Mouse (Mus musculus) spleen, adult 12 weeks (tissue): ENCODE data around the gene Gm6882.
"Not testable (repeated sequence)": the region's sequence is repeated elsewhere in the genome, so short reads cannot be mapped to it uniquely, and the experiment has no call there.

Experiments used
- DNase-seq: peaks from one replicate; pipeline ENCODE4 v3.0.0; 2022; ENCODE audit warnings: low spot score

The Gm6882 gene

DNA sequence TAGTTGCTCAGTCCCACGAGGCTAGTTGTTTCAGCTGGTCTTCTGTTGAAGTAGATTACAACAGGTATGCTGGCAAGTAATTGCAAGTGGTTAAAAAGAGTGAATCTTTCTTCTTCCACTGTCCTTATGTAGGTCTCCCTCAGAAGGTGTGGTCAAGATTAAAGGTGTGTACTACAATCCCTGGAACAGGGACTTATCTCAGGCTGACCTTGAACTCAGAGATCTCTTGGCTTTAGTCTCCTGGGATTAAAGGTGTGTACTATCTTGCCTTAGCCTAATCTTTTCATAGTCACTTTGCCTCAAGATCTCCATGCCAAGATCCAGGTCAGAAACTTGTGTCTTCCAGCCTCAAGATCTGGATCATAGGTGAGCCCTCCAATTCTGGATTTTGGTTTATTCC is at the start of gene Gm6882:
Gene Gm6882, minus strand, starts transcription at position 101 of the 400 bp plus-strand sequence.
- DNase-seq: not testable (repeated sequence)
